Mouse (Mus musculus) MEL (cell line): ENCODE measurements around the gene Unc80. TPM values are rescaled to one million over a fixed set of nuclear protein-coding genes. Genes with fewer than 3 reads are reported as not detected.

Source experiments
- DNase-seq: peaks from one replicate; pipeline ENCODE4 v3.0.0; 2011; ENCODE audit warnings: low read depth, low spot score
- H3K27ac ChIP-seq: 2 replicates; pipeline ENCODE4 v1.5.1; 2012; ENCODE audit warnings: low read depth, mild to moderate bottlenecking, control low read depth, low read length, moderate library complexity; ENCODE audit not compliant: control insufficient read depth
- H3K27me3 ChIP-seq, 2 experiments: fragments of 150-350 bp in 1 of 2; sonication (generic) in 1 of 2; 2 replicates each; pipeline ENCODE4 v1.6.1; 2012; ENCODE audit warnings: low read length in 2 of 2, mild to moderate bottlenecking in 2 of 2, improper control_type of control experiment in 1 of 2, moderate library complexity in 1 of 2; ENCODE audit not compliant: insufficient read depth in 2 of 2, control insufficient read depth in 1 of 2
- H3K36me3 ChIP-seq, 2 experiments: 2 replicates each; pipeline ENCODE4 v1.6.1; 2012 to 2014; ENCODE audit warnings: low read length in 2 of 2, improper control_type of control experiment in 1 of 2, inconsistent platforms in 1 of 2, mild to moderate bottlenecking in 1 of 2; ENCODE audit not compliant: insufficient read depth in 2 of 2, control insufficient read depth in 1 of 2
- H3K4me1 ChIP-seq, 2 experiments: fragments of 150-350 bp in 1 of 2; sonication (generic) in 1 of 2; 2 replicates each; pipeline ENCODE4 v1.6.1; 2012; ENCODE audit warnings: low read length in 2 of 2, improper control_type of control experiment in 1 of 2, mild to moderate bottlenecking in 1 of 2; ENCODE audit not compliant: insufficient read depth in 2 of 2, control insufficient read depth in 1 of 2
- H3K4me3 ChIP-seq, 2 experiments: fragments of 150-350 bp in 1 of 2; sonication (generic) in 1 of 2; 2 replicates each; pipeline ENCODE4 v1.5.1; 2012; ENCODE audit warnings: low read depth in 2 of 2, low read length in 2 of 2, mild to moderate bottlenecking in 2 of 2, moderate library complexity in 2 of 2, control low read depth in 1 of 2, improper control_type of control experiment in 1 of 2; ENCODE audit not compliant: control insufficient read depth in 1 of 2, insufficient read depth in 1 of 2
- H3K79me2 ChIP-seq: 2 replicates; pipeline ENCODE4 v1.6.1; 2012; ENCODE audit warnings: mild to moderate bottlenecking, low read length, moderate library complexity; ENCODE audit not compliant: control insufficient read depth, poor library complexity, insufficient read depth
- H3K9ac ChIP-seq: 2 replicates; pipeline ENCODE4 v1.6.1; 2012; ENCODE audit warnings: low read depth, mild to moderate bottlenecking, control low read depth, low read length, moderate library complexity; ENCODE audit not compliant: control insufficient read depth, poor library complexity, severe bottlenecking
- H3K9me3 ChIP-seq: fragments of 150-350 bp; sonication (generic); replicated peaks from 2 replicates; pipeline ENCODE4 v1.6.1; 2012; ENCODE audit warnings: mild to moderate bottlenecking, low read length, improper control_type of control experiment, moderate library complexity; ENCODE audit not compliant: insufficient read depth
- BHLHE40 ChIP-seq: IDR thresholded peaks from 2 replicates; pipeline ENCODE4 v1.6.1; 2012; ENCODE audit warnings: low read depth, mild to moderate bottlenecking, inconsistent platforms, low read length, improper control_type of control experiment, borderline replicate concordance
- CHD1 ChIP-seq: IDR thresholded peaks from 2 replicates; pipeline ENCODE4 v1.6.1; 2012; ENCODE audit warnings: low read depth, mild to moderate bottlenecking, inconsistent platforms, low read length, improper control_type of control experiment
- CHD2 ChIP-seq: IDR thresholded peaks from 2 replicates; pipeline ENCODE4 v1.6.1; 2011; ENCODE audit warnings: low read length, improper control_type of control experiment
- CTCF ChIP-seq, 3 experiments: IDR thresholded peaks in 2 of 3; conservative IDR thresholded peaks in 1 of 3; 2 replicates each; pipeline ENCODE4 v1.5.1; 2011 to 2012; ENCODE audit warnings: low read length in 3 of 3, low read depth in 2 of 3, mild to moderate bottlenecking in 2 of 3, improper control_type of control experiment in 1 of 3, inconsistent platforms in 1 of 3, mixed read lengths in 1 of 3, moderate library complexity in 1 of 3; ENCODE audit not compliant: control insufficient read depth in 1 of 3, insufficient read depth in 1 of 3, poor library complexity in 1 of 3, severe bottlenecking in 1 of 3
- E2F4 ChIP-seq: IDR thresholded peaks from 2 replicates; pipeline ENCODE4 v1.6.1; 2011; ENCODE audit warnings: low read depth, low read length, improper control_type of control experiment, borderline replicate concordance
- ELF1 ChIP-seq: IDR thresholded peaks from 2 replicates; pipeline ENCODE4 v1.6.1; 2014; ENCODE audit warnings: low read depth, mild to moderate bottlenecking, inconsistent platforms, low read length, improper control_type of control experiment, moderate library complexity
- ETS1 ChIP-seq: IDR thresholded peaks from 2 replicates; pipeline ENCODE4 v1.6.1; 2012; ENCODE audit warnings: low read depth, mild to moderate bottlenecking, inconsistent platforms, low read length, improper control_type of control experiment, moderate library complexity
- KAT2A ChIP-seq: conservative IDR thresholded peaks from 2 replicates; pipeline ENCODE4 v1.6.1; 2012; ENCODE audit warnings: low read depth, low read length, improper control_type of control experiment, inconsistent platforms
- MAFK ChIP-seq: IDR thresholded peaks from 2 replicates; pipeline ENCODE4 v1.6.1; 2011; ENCODE audit warnings: low read depth, mild to moderate bottlenecking, low read length, improper control_type of control experiment, borderline replicate concordance
- MYC ChIP-seq: IDR thresholded peaks from 2 replicates; pipeline ENCODE4 v1.6.1; 2011; ENCODE audit warnings: low read depth, mild to moderate bottlenecking, low read length, improper control_type of control experiment, moderate library complexity
- NELFE ChIP-seq: IDR thresholded peaks from 2 replicates; pipeline ENCODE4 v1.6.1; 2011; ENCODE audit warnings: low read depth, low read length, improper control_type of control experiment
- NRF1 ChIP-seq: IDR thresholded peaks from 2 replicates; pipeline ENCODE4 v1.6.1; 2014; ENCODE audit warnings: low read depth, mild to moderate bottlenecking, inconsistent platforms, low read length, improper control_type of control experiment, moderate library complexity; ENCODE audit not compliant: poor library complexity, insufficient read depth, severe bottlenecking
- POLR2A ChIP-seq, 2 experiments: IDR thresholded peaks; 2 replicates each; pipeline ENCODE4 v1.6.1; 2011 to 2012; ENCODE audit warnings: low read length in 2 of 2, mild to moderate bottlenecking in 2 of 2, control low read depth in 1 of 2, improper control_type of control experiment in 1 of 2, low read depth in 1 of 2, moderate library complexity in 1 of 2; ENCODE audit not compliant: control insufficient read depth in 1 of 2, insufficient read depth in 1 of 2, poor library complexity in 1 of 2
- POLR2AphosphoS2 ChIP-seq: IDR thresholded peaks from 2 replicates; pipeline ENCODE4 v1.6.1; 2011; ENCODE audit warnings: low read length, improper control_type of control experiment
- POLR2AphosphoS5 ChIP-seq: IDR thresholded peaks from 2 replicates; pipeline ENCODE4 v1.6.1; 2012; ENCODE audit warnings: low read depth, borderline replicate concordance, mild to moderate bottlenecking, inconsistent platforms, low read length, moderate library complexity, mixed read lengths
- RCOR1 ChIP-seq: IDR thresholded peaks from 2 replicates; pipeline ENCODE4 v1.6.1; 2012; ENCODE audit warnings: low read depth, mild to moderate bottlenecking, inconsistent platforms, low read length, improper control_type of control experiment
- TBP ChIP-seq: IDR thresholded peaks from 2 replicates; pipeline ENCODE4 v1.8.0; 2011; ENCODE audit warnings: low read depth, low read length, improper control_type of control experiment
- ZNF384 ChIP-seq: IDR thresholded peaks from 2 replicates; pipeline ENCODE4 v1.6.1; 2012; ENCODE audit warnings: low read depth, mild to moderate bottlenecking, inconsistent platforms, low read length, improper control_type of control experiment
- polyA plus RNA-seq, 2 experiments: library from polyadenylated mRNA; stranded (reverse) in 1 of 2; unstranded in 1 of 2; fragments of >175 nt in 1 of 2; fragments of >200 nt in 1 of 2; gene quantifications; 2 replicates each; pipeline versions ENCODE4 v1.2.1 to v1.2.4; 2012; ENCODE audit warnings: low replicate concordance in 2 of 2, low read depth in 1 of 2; ENCODE audit not compliant: insufficient read length in 2 of 2, insufficient read depth in 1 of 2, missing spikeins in 1 of 2
- total RNA-seq: library from RNA; depleted of rRNA; stranded (reverse); fragments of 300-350 nt; gene quantifications from 2 replicates; pipeline ENCODE4 v1.2.3, GENCODE M21; 2012

The Unc80 gene
- total and polyA plus RNA-seq, 3 experiments, result not detected

- Histone ChIP-seq H3K36me3 (no peaks in the 10 kb centered on the region), H3K4me1 (no peaks in the 10 kb centered on the region), H3K27me3 (no peaks in the 10 kb centered on the region; a peak in 2 of 4 replicates), H3K4me3 (no peak overlapping the region), H3K27ac (no peak overlapping the region), H3K79me2 (no peaks in the 10 kb centered on the region), H3K9ac (no peak overlapping the region), H3K9me3 (no peaks in the 10 kb centered on the region)
- no peak for DNase-seq
- TF ChIP-seq MAFK (no peak), ELF1 (no peak), MYC (no peak), POLR2AphosphoS2 (no peak), E2F4 (no peak), TBP (no peak), RCOR1 (no peak), ETS1 (no peak), CHD1 (no peak)
Observed at GRCm38 (mm10) chr1:66671475-66671874, 203.3 kb downstream of the Unc80 start.

GRCm38 (mm10) chr1:66672812-66673211, 204.6 kb downstream of the Unc80 start:
- Histone ChIP-seq H3K36me3 (no peaks in the 10 kb centered on the region), H3K4me3 (no peak overlapping the region), H3K79me2 (no peaks in the 10 kb centered on the region), H3K27ac (no peak overlapping the region), H3K9ac (no peak overlapping the region), H3K4me1 (no peaks in the 10 kb centered on the region), H3K9me3 (no peaks in the 10 kb centered on the region), H3K27me3 (no peaks in the 10 kb centered on the region; a peak in 2 of 4 replicates)
- DNase-seq, result no peak
- TF ChIP-seq CHD1 (no peak), CTCF (IDR thresholded peaks at IDR 0.05 in 2 of 3, conservative IDR thresholded peaks at IDR 0.05 in 1 of 3; ENCODE audit: control insufficient read depth in 1 of 3, insufficient read depth in 1 of 3, low read depth in 2 of 3, low read length in 3 of 3, poor library complexity in 1 of 3, severe bottlenecking in 1 of 3) (no peak), NRF1 (no peak), KAT2A (no peak), ZNF384 (no peak), TBP (no peak), POLR2A (IDR thresholded peaks at IDR 0.05; ENCODE audit: control insufficient read depth in 1 of 2, insufficient read depth in 1 of 2, low read depth in 1 of 2, low read length in 2 of 2, poor library complexity in 1 of 2) (no peak), POLR2AphosphoS2 (no peak), ETS1 (no peak), POLR2AphosphoS5 (no peak), BHLHE40 (no peak), CHD2 (no peak), NELFE (no peak)
